Mouse (Mus musculus): ENCODE measurements at regions not wholly inside any gene's neighbourhood (a gene's known extent, or its start where the extent isn't known, plus 50 kb on each side); places are given as distances from the start of the nearest gene placed in this dataset.

DNA sequence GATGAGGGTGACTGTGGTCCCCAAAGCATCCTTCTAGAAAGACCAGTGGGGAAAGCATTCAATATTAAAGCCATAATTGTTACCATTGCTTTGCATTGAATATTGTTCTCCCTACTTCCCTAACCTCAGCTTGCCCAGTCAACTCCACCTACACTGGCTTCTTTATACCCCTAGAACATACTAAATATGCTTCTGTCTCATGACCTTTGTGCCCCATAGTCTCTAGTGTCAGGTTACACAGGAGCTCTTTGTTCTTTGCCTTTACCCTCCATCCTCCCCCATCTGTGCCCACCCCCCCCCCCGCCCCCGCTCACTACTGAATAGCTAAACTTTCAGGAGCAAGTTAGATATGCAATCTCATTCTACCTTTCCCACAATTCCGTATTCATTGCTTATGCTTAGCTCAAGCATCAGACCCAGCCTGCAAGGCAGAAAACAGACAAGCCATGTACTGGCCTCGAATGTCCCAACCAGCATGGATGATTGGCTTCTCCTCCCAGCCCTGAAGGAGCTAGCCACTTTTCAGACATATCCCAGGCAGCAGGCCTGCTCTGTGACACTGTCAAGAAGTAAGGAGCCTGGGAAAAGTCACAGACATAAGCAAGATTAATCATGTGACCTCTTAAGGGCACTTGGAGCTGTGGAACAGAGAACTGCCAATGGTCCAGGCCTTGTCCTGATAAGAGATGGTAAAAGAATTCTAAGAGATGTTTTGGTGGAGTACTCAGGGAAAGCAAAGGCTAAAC is 410.4 kb downstream of the Insc start:
- no peak for DNase-seq (ENCODE audit: inconsistent age in 2 of 2, low spot score in 1 of 2)

DNA sequence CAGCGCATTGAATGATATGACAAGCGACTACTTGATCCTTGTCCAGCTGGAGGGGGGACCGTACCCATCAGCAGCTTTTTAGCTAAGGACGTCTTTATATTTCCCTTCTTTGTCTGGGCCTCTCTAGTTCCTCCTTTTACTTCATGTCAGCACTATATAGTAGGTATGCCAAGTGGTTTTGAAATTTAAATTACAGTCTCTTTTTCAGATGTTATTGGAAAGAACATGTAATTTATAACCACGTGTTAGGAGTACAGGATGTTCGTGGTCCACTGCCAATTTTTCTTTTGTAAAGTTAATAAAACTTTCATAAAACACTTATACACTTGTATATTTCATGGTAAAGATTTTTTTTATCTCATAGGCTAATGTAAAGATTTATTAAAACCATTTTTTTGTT is 426.5 kb downstream of the Insc start:
- DNase-seq (ENCODE audit: inconsistent age in 2 of 2, low spot score in 1 of 2) = no peak

DNA sequence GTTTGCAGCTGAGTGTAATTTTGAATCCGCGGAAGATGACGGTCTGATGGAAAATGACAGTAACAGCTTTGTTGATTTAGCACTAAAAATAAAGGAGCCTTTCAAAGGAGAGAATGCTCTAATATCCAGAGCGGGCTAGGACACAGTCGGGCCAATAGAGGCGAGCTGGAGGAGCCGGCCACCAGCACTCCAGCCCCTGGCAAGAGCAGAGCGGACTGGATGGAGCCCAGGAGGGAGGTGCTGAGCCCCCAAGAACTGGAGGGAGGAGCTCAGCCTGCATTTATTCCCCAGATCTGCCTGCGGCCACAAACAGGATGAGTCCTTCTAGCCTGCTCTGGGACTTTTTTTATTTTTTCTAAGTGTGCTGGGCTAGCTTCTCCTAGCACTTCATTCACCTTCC is 426.9 kb downstream of the Insc start:
- no peak for DNase-seq (ENCODE audit: inconsistent age in 2 of 2, low spot score in 1 of 2)

DNA sequence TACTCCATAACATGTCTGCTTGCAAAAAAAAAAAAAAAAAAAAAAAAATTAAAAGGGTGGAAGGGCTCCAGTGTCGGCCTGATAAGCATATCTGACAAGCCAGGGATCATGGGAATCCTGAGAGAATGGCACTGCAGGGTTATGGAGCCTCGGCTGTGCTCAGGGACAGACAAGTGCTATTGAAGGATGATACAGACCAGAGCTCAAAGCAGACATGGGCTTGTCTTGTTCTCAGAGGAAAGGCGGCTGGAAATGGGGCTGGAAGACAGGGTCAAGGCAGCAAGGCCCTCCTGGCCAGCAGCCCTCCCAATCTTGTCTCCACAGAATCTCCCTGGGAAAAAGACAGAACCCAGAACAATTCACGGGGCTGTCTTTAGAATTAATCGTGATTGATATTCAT is 449.0 kb downstream of the Insc start:
- no peak for DNase-seq (ENCODE audit: inconsistent age in 2 of 2, low spot score in 1 of 2)

DNA sequence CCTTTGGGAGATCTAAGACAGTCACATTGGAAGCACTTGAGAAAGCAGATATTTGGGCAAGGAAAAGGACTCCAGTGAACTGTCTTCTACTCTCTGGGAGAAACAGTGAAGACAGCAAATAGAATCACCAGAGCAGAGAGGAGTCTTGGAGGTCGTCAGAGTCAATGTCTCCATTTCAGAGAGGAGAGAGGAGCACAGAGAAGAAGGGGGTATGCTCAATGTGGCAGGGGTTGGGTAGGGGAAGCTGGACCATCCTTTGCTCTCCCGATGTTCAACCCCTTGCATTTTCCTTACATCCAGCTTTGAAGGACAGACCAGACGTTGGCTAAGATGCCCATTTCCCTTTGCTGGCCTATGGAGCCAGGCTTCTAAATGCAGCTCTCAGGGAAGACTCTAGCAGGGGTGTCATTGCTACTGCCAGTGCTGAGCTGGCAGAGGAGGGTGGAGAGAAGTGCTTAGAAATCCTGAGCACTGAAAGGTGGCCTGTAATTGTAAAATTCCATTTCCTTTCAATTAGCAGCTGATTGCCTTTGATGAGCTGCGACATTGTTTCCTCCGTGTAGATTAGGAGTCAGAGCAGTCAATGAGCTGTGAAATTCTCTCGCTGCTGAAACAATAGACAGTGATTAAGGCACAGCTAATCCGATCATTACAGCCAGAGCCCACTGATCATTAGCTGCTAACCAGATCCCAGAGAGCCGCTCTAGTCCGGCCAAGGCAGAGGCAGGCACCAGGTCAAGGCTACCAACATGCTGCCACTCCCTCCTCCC is 449.7 kb downstream of the Insc start:
- DNase-seq (ENCODE audit: inconsistent age in 2 of 2, low spot score in 1 of 2) = no peak

DNA sequence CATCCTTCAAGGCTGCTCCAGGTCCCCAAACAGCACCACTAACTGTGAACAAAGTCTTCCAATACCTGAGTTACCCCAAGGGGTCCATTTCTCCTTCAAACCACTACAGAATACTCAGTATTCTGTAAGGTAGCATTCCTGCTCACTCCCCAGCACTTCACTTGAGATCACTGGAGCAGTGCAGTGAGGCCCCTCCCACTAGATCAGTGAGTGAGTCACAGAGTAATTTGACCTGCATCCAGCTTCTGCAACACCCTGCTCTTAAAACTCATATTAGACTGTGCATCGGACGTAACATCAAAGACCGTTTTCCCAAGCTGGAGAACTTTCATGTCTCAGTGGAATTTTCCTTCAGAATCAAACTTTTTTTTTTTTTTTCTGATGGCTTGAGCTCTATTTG is 461.4 kb downstream of the Insc start:
- peak; percentile 69 to 86 for DNase-seq (ENCODE audit: inconsistent age in 2 of 2, low spot score in 1 of 2)

DNA sequence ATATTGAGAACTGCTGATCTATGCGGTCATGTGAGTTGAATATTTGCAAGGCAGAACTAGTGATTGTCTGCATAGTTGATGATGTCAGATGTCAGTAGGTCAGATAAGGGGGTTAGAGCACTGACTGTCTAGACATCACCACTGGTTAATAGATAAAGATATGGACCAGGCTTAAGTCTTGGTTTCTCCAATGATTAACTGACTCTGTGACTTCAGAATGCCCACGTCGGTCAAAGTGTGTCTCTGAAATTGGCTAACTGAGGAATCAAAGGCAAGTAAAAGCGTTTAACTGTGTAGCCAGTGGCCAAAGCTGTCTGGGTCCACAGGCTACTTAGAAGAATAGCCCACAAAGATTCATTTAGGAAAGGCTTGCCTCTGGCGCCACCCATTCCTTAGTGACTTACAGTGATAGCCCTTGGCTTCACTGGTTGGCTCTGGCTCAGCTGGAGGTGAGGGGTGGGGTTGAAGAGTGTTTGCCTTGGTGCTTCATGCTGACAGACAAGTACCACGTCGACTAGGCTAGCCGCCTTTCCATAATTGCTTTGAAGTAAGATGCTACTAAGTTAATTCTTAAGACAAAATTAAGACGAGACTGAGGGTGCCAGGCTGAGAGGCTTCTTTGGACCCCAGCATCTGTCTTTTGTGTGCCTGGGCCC is 463.1 kb downstream of the Insc start:
- no peak for DNase-seq (ENCODE audit: inconsistent age in 2 of 2, low spot score in 1 of 2)

DNA sequence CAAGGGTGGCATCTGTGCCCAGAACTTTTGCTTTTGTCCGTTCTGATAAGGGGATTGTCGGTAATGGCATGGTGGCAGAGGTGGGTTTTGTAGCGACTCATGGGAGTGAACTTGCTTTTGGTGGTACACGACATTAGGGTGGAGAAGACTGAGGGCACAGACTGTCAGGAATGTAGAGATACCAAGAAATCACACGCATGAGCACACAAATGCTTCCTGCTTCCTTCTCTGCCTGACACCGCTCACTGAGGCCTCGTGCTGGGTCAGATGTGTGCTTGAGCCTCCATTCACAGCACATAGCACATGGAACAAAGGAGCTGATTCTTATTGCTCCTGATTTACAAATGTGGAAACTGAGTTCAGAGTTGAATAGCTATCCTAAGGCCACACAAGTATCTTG is 465.3 kb downstream of the Insc start:
- no peak for DNase-seq (ENCODE audit: inconsistent age in 2 of 2, low spot score in 1 of 2)

DNA sequence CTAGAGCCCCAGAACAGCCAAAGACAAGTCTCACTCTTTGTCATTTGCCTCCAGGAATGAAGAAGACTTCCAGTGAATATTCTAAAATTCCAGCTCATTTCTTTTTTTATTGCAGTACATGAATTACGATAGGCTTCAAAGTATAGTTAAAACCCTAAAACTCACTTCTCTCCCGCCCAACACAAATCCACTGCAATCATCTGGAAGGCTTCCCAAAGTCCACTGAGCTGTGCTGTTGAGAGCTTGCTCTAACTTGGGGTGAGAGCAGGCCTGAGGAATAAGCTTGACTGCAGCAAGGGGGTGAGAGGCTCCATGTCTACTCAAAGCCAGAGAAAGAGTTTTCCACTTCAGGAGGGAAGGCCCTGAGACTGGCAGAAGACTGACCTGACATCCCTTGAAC is 466.5 kb downstream of the Insc start:
- DNase-seq (ENCODE audit: inconsistent age in 2 of 2, low spot score in 1 of 2) = no peak

DNA sequence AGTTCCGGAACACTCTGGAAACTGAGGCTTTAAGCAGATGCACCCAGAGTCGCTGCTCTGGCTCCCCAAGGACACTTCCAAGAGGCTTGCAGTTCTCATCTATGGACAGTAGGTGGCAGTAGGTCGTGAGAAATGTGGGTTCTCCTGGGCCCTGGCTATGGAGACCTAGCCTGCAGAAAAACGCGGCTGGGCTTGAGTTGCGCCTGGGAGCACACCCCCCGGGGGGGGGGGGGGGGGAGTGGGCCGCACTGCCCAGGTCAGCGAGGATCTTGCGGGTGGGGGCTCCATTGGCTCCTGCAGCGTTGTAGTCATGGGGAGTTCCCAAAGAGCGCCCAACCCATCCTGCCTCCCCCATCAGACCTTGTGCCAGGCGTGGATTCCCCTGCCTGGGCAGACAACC is 473.3 kb downstream of the Insc start:
- DNase-seq (ENCODE audit: inconsistent age in 2 of 2, low spot score in 1 of 2) = peak; percentile 78 to 93

DNA sequence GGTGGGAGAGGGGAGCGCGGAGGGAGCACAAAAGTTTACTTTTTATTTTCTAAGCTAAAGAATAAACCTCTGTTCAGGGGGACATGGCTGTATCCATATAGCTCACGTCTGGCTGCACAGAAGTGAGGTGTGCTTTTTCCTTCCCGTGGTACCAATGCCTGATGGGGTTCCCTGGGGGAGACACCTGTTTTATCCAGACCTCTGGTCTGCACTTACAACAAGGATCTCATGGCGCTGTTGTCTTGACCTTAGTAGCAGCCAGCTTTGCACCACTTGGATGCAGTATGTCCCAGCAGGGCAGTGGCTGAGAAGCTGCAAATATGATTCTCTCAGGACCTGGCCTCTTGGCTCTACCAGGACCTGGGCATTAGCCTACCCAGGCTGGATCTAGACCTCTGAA is 473.8 kb downstream of the Insc start:
- DNase-seq (ENCODE audit: inconsistent age in 2 of 2, low spot score in 1 of 2) = no peak

DNA sequence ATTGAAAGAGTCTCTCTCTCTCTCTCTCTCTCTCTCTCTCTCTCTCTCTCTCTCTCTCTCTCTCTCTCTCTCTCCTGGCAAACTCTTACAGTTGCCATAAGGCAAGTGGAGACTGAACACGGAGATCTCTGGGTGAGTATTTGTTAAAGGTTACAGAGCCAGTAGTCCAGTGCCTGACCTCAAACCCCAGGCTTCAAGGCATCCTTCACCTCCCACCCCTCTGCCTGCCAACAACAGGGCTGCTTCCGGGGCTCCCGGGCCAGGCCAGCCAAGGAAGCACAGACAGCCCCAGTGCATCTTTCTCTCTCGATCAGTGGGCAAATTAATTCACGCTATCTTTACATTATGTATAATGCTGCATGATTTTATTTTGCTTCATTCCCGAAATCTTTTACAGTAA is 474.2 kb downstream of the Insc start:
- no peak for DNase-seq (ENCODE audit: inconsistent age in 2 of 2, low spot score in 1 of 2)

DNA sequence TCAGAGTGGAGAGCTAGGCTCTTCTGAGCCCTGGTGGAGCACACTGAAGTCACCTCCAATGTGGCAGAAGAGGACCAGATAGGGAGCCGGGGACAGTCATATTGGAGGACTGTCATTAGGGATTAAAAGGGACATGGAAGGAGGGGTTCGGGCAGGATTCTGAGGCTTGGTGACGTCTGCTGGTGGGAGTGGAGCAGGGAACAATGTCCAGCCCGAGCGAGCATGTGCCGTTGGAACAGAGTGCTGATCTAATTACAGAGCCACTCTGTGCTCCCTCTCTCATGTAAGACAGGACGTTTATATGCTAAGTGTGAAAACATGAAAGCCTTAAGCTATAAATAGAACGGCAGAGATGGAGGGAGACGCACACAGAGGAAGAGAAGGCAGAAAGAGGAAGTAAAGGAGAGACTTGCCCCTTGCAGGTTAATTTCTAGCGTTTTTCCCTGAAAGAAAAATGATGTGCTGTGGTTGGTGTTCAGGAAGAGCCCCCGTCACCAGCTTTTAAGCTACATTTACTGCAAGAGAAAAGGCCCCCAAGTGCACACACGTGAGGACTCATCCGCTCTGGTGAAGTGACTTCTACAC is 475.2 kb downstream of the Insc start:
- DNase-seq (ENCODE audit: inconsistent age in 2 of 2, low spot score in 1 of 2) = peak; percentile 17 to 35

DNA sequence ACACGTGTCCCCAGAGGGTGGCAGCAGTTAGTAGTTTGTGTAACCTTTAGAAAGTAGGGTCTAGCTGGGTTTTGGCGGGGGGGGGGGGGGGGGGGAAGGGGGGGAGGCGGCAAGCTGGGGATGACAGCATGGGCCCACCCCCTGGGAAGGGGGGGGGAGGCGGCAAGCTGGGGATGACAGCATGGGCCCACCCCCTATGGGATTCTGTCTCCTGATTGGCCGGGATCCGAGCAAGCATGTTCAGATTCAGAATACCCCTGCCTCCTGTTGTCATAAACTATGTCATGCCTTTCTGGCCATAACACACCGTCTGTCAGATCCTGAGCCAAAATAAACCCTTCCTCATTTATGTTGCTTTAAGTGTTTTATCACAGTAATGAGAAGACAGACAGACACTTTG is 479.1 kb downstream of the Insc start:
- DNase-seq (ENCODE audit: inconsistent age in 2 of 2, low spot score in 1 of 2) = peak in 1 of 2 experiments; percentile 52

DNA sequence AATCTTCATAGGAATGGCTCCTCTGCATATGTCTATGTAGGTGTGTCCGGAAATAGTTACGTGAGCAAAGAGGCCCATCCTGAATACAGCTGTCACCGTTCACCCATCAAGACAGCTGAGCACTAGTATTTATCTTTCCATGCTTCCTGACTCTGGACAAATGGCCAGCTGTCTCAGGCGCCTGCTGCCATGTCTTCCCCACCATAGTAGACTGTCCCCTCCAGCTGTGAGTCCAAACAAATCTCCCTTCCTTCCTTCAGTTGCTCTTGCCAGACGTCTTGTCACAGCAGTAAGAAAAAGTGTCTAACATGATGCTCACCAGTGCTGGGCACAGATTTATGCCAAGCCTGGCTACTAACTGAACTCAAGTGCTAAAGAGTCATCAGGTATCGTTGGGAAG is 487.0 kb downstream of the Insc start:
- no peak for DNase-seq (ENCODE audit: inconsistent age in 2 of 2, low spot score in 1 of 2)

DNA sequence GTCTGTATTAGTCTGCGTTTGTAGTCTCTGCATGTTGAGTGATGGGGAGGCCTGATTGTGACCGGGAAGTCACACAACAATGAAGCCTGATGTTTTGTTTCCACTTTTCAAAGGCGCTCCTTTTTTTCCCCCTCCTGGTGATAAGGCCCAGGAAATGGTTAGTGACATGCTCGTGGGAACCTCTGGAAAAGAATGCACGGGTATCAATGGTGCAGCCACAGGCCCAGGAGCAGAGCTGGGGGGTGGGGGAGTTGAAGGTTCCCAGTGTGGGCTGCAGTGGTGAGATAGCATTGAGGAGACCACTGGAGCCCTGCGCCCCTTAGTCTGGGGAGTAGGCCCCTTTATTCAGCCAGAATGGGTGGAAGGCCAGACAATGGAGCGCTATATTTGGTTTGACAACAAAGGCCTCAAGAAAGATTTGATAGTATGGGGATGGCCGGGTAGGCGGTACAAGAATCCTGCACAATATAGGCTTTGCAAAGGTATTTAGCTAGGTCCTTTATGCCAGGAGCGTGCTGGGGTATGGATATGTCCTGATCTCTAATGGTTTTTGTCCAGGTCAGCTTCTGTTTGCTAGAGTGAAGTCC is 490.4 kb downstream of the Insc start:
- DNase-seq (ENCODE audit: inconsistent age in 2 of 2, low spot score in 1 of 2) = no peak

DNA sequence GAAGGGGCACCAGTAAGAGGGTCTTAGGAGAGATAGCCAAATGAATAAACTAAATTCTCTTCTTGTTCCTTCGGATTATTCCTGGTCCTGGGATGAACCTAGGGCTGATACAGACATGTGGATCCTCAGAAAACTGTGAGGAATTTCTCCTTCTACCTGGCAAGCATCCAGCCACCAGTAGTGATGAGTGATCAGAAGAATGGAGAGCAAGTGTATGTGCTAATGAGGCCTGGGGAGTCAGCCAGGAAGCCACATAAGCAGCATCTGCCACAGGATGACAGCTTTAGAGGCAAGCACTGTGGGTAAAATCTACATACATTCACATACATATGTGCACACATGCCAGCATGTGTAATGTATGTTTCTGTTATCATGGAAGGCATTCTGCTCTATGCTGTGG is 493.6 kb downstream of the Insc start:
- no peak for DNase-seq (ENCODE audit: inconsistent age in 2 of 2, low spot score in 1 of 2)

DNA sequence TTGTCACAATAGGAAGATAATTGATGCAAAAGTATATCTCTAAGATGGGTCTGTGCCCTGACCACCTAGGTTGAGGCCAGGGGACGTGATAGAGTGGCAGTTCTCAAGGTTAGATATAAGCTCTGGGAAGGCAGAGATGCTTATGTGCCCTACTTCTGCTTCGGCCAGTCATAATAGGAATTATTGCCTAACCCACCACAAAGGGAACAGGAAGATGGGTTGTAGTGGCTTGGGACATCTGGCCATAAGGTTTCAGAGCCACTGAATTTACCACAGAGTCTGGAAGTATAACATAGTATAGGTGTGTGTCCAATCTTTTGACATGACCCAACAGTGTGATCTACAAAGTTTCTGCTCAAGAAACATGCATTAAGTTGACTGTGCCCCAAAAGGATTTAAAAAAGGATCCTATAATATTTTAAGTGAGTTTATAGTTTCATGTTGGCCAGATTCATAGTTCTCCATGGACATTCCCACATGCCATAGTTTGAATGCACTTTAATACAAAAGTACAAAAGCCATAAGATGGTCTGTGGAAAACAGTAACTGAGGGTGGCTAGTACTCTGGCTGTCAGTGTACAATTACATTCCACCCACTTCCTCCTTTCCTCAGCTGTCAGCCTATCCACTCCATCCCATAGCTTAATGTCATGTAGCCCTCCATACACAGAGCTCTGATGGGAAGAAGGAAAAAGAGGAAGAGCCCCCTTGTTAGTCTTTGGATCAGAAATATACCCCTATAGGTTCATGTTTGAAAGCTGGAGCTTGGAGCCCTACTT is 508.3 kb downstream of the Insc start:
- no peak for DNase-seq (ENCODE audit: inconsistent age in 2 of 2, low spot score in 1 of 2)

DNA sequence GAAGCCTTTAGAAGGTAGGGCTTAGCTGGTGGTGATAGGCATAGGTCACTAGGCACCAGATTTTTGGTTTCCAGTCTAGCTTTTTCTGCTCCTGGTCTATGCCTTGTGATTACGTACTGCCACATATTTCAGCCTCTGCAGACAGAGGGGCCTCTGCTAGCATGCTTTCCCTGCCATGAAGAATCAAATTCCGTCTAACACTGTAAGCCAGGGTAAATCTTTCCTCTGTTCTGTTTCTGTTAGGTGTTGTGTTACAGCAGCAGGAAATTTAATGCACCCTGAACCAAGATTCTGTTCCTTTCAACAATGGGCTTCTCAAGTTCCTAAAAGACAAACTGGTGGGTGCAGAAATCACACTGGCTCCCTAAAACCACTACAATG is 508.9 kb downstream of the Insc start:
- DNase-seq (ENCODE audit: inconsistent age in 2 of 2, low spot score in 1 of 2) = no peak

DNA sequence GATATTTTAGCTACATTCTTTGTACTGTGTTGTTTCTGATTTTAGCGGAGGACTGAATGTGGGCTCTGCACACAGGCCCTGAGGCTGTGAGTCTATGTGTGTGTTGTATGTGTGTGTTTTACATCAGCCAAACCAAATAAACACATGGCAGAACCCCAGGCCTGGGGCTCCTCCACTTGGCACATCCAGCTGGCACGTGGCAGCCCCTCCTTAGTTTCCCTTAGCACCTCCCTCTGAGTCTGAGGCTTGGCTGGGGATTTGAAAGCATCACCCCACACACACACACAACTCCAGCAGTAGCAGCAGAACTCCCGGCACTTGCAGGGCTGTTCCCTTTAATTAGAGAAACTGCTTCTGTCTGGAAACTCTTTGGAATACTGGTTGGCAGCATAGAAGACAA is 515.1 kb downstream of the Insc start:
- DNase-seq (ENCODE audit: inconsistent age in 2 of 2, low spot score in 1 of 2) = no peak

DNA sequence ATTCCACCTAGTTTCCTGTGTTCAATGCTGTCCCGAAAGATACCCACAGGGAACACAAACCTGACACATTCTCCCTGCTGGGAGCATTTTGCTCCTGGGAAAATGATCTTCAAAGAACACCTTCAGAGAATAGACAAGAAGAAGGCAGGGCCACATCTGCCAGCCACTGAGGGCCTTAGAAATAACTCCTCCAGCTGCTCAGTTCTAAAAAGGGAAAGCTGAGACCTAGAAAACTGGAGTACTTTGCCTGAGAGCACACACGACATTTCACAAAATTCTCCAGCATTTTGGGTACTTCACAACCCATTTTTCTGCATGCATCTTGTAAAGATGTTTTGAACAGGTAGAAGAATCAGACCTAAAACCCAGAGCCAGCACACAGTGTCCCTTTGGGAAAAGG is 519.6 kb downstream of the Insc start:
- no peak for DNase-seq (ENCODE audit: inconsistent age in 2 of 2, low spot score in 1 of 2)
